Mouse (Mus musculus): ENCODE results near the gene Pex6.

DNA sequence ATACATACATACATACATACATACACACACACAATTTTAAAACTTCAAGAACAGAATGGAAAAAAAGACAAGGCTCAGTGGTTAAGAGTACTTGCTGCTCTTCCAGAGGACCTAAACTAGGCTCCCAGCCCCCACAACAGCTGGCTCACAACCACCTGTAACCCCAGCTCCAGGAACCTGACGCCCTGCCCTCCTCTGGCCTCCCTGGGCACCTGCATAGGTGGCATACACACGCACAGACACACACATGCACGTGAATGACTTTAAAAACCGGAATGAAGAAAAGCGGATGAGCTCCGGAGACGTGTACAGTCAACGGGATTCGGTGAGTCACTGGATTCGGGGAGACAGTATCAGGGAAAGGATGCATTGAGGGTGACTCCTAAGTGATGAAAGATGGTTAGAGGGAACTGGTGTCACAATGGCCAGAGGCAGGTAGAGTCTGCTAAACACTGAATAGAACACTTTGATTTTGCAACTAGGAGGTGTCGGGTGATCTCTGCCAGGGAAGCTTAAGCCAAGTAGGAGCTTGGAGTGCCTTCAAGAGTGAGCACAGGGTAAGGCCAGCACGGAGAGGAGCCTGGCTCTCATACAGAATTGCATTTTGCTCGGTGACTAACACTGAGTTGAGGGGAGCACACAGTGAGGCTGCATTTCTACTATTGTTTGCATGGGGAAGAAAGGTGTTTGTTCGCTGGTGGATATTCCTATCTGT lies 4.7 kb upstream of the Pex6 start:
- TF ChIP-seq CTCF (conservative IDR thresholded peaks at IDR 0.05; ENCODE audit: low read length): no peak
- TF ChIP-seq NANOG (IDR thresholded peaks at IDR 0.05; ENCODE audit: borderline replicate concordance, low read length): no peak
- TF ChIP-seq POU5F1 (IDR thresholded peaks at IDR 0.05; ENCODE audit: borderline replicate concordance, low read length): no peak
